Mouse (Mus musculus) CH12.LX (cell line): Measurements from ENCODE around the gene Atp8b4. TPM values are rescaled to one million over a fixed set of nuclear protein-coding genes. Genes with fewer than 3 reads are reported as not detected.

Source experiments
- DNase-seq: peaks from one replicate; pipeline ENCODE4 v3.0.0-alpha.2; 2013; ENCODE audit errors: extremely low read depth
- H3K27ac ChIP-seq: 2 replicates; pipeline ENCODE4 v1.5.1; 2012; ENCODE audit warnings: low read depth, mild to moderate bottlenecking, control low read depth, moderate library complexity; ENCODE audit not compliant: insufficient read depth
- H3K27me3 ChIP-seq: replicated peaks from 2 replicates; pipeline ENCODE3; 2012; ENCODE audit warnings: inconsistent platforms
- H3K36me3 ChIP-seq, 2 experiments: replicated peaks in 1 of 2; 2 replicates each; pipeline versions ENCODE3 to v1.6.1; 2012; ENCODE audit warnings: inconsistent platforms in 1 of 2, low read length in 1 of 2, mild to moderate bottlenecking in 1 of 2, mixed read lengths in 1 of 2, moderate library complexity in 1 of 2; ENCODE audit not compliant: control insufficient read depth in 1 of 2, insufficient read depth in 1 of 2
- H3K4me1 ChIP-seq, 2 experiments: 2 replicates each; pipeline ENCODE4 v1.6.1; 2012; ENCODE audit warnings: inconsistent platforms in 1 of 2, moderate library complexity in 1 of 2; ENCODE audit not compliant: insufficient read depth in 2 of 2, control insufficient read depth in 1 of 2
- H3K4me2 ChIP-seq: 2 replicates; pipeline ENCODE4 v1.6.1; 2012; ENCODE audit warnings: low read depth, mild to moderate bottlenecking, control low read depth; ENCODE audit not compliant: poor library complexity, insufficient read depth, severe bottlenecking
- H3K4me3 ChIP-seq, 3 experiments: fragments of 150-350 bp in 1 of 3; sonication (generic) in 1 of 3; replicated peaks in 1 of 3; 2 replicates each; pipeline versions ENCODE3 to v1.5.1; 2011 to 2012; ENCODE audit warnings: low read depth in 2 of 3, low read length in 2 of 3, mild to moderate bottlenecking in 2 of 3, moderate library complexity in 2 of 3, control low read depth in 1 of 3, improper control_type of control experiment in 1 of 3, inconsistent platforms in 1 of 3, mixed read lengths in 1 of 3; ENCODE audit not compliant: poor library complexity in 1 of 3
- H3K79me2 ChIP-seq: replicated peaks from 2 replicates; pipeline ENCODE4 v1.6.1; 2012; ENCODE audit warnings: mild to moderate bottlenecking, moderate library complexity; ENCODE audit not compliant: control insufficient read depth, poor library complexity, insufficient read depth, severe bottlenecking; ENCODE audit errors: extremely low read depth
- H3K9ac ChIP-seq: 2 replicates; pipeline ENCODE4 v1.6.1; 2012; ENCODE audit warnings: low read depth, mild to moderate bottlenecking, control low read depth, moderate library complexity; ENCODE audit not compliant: insufficient read depth
- H3K9me3 ChIP-seq: replicated peaks from 2 replicates; pipeline ENCODE3; 2012; ENCODE audit warnings: low read length, inconsistent platforms, mixed read lengths
- CHD1 ChIP-seq: IDR thresholded peaks from 2 replicates; pipeline ENCODE4 v1.6.1; 2012; ENCODE audit warnings: low read depth, low read length, improper control_type of control experiment, inconsistent platforms
- CHD2 ChIP-seq: IDR thresholded peaks from 2 replicates; pipeline ENCODE4 v1.6.1; 2011; ENCODE audit warnings: low read length, improper control_type of control experiment
- EP300 ChIP-seq: IDR thresholded peaks from 2 replicates; pipeline ENCODE4 v1.6.1; 2011; ENCODE audit warnings: low read length, improper control_type of control experiment
- ETS1 ChIP-seq: conservative IDR thresholded peaks from 2 replicates; pipeline ENCODE4 v1.6.1; 2012; ENCODE audit warnings: low read depth, mild to moderate bottlenecking, inconsistent platforms, low read length, improper control_type of control experiment, moderate library complexity
- GABPA ChIP-seq: IDR thresholded peaks from 2 replicates; pipeline ENCODE4 v1.6.1; 2012; ENCODE audit warnings: low read depth, low read length, improper control_type of control experiment, inconsistent platforms; ENCODE audit not compliant: insufficient replicate concordance
- HCFC1 ChIP-seq: IDR thresholded peaks from 2 replicates; pipeline ENCODE4 v1.6.1; 2012; ENCODE audit warnings: low read depth, mild to moderate bottlenecking, inconsistent platforms, low read length, improper control_type of control experiment
- JUN ChIP-seq: IDR thresholded peaks from 2 replicates; pipeline ENCODE4 v1.6.1; 2011; ENCODE audit warnings: low read depth, mild to moderate bottlenecking, low read length, improper control_type of control experiment, moderate library complexity; ENCODE audit not compliant: insufficient read depth
- KAT2A ChIP-seq: IDR thresholded peaks from 2 replicates; pipeline ENCODE4 v1.6.1; 2012; ENCODE audit warnings: low read length, improper control_type of control experiment, inconsistent platforms; ENCODE audit not compliant: insufficient replicate concordance
- MAFK ChIP-seq: IDR thresholded peaks from 2 replicates; pipeline ENCODE4 v1.6.1; 2011; ENCODE audit warnings: low read length, improper control_type of control experiment; ENCODE audit not compliant: insufficient replicate concordance
- MAX ChIP-seq: IDR thresholded peaks from 2 replicates; pipeline ENCODE4 v1.6.1; 2011; ENCODE audit warnings: low read length, improper control_type of control experiment
- MAZ ChIP-seq: IDR thresholded peaks from 2 replicates; pipeline ENCODE4 v1.6.1; 2012; ENCODE audit warnings: low read depth, mild to moderate bottlenecking, inconsistent platforms, low read length, improper control_type of control experiment, moderate library complexity
- MEF2A ChIP-seq: IDR thresholded peaks from 2 replicates; pipeline ENCODE4 v1.6.1; 2014; ENCODE audit warnings: low read depth, mild to moderate bottlenecking, inconsistent platforms, low read length, improper control_type of control experiment, borderline replicate concordance
- NELFE ChIP-seq: IDR thresholded peaks from 2 replicates; pipeline ENCODE4 v1.6.1; 2011; ENCODE audit warnings: low read depth, low read length, improper control_type of control experiment
- RAD21 ChIP-seq: IDR thresholded peaks from 2 replicates; pipeline ENCODE4 v1.6.1; 2011; ENCODE audit warnings: low read depth, mild to moderate bottlenecking, low read length, improper control_type of control experiment, moderate library complexity
- RCOR1 ChIP-seq: conservative IDR thresholded peaks from 2 replicates; pipeline ENCODE4 v1.6.1; 2012; ENCODE audit warnings: low read depth, mild to moderate bottlenecking, inconsistent platforms, low read length, improper control_type of control experiment
- SIN3A ChIP-seq: IDR thresholded peaks from 2 replicates; pipeline ENCODE4 v1.6.1; 2012; ENCODE audit warnings: low read length, improper control_type of control experiment, inconsistent platforms
- TBP ChIP-seq: conservative IDR thresholded peaks from 2 replicates; pipeline ENCODE4 v1.6.1; 2011; ENCODE audit warnings: low read depth, low read length, improper control_type of control experiment
- TCF12 ChIP-seq: IDR thresholded peaks from 2 replicates; pipeline ENCODE4 v1.6.1; 2014; ENCODE audit warnings: low read depth, mild to moderate bottlenecking, inconsistent platforms, low read length, improper control_type of control experiment
- UBTF ChIP-seq: IDR thresholded peaks from 2 replicates; pipeline ENCODE4 v1.6.1; 2012; ENCODE audit warnings: low read depth, mild to moderate bottlenecking, inconsistent platforms, low read length, improper control_type of control experiment, moderate library complexity
- ZC3H11A ChIP-seq: IDR thresholded peaks from 2 replicates; pipeline ENCODE4 v1.6.1; 2012; ENCODE audit warnings: low read depth, mild to moderate bottlenecking, inconsistent platforms, low read length, improper control_type of control experiment
- dilution Hi-C: fragments of 300-500 bp; cut with MboI; formaldehyde crosslinking; loops from 2 replicates; pipeline ENCODE4 v1.14.3; 2020; ENCODE audit warnings: low sequenced_read_pairs; ENCODE audit not compliant: extremely low pct_unique_long_range_greater_than_20kb, extremely low pct_ligation_motif_present
- in situ Hi-C: fragments of 300-500 bp; cut with MboI; formaldehyde crosslinking; loops from 3 replicates; pipeline ENCODE4 v1.14.3; 2019; ENCODE audit warnings: low sequenced_read_pairs, low pct_ligation_motif_present, low pct_unique_long_range_greater_than_20kb, mixed read lengths
- polyA plus RNA-seq: library from polyadenylated mRNA; unstranded; fragments of >175 nt; gene quantifications from 2 replicates; pipeline ENCODE4 v1.2.1, GENCODE M21; 2012; ENCODE audit warnings: low read depth; ENCODE audit not compliant: insufficient read length
- total RNA-seq, 2 experiments: library from RNA; depleted of rRNA; stranded (reverse); fragments of 300-350 nt in 1 of 2; fragments of >200 nt in 1 of 2; gene quantifications; 2 replicates each; pipeline ENCODE4 v1.2.3; 2012 to 2014

Atp8b4 gene
- total and polyA plus RNA-seq, 3 experiments, result 0.50 to 1.9 (median 0.79) TPM

GRCm38 (mm10) chr2:126498761-126499452 is 1.6 kb downstream of the Atp8b4 start:
- TF ChIP-seq SIN3A (no peak), MAX (no peak), MAFK (no peak), HCFC1 (no peak), TCF12 (no peak), MEF2A (no peak), NELFE (no peak), TBP (no peak), ETS1 (no peak), RCOR1 (no peak), ZC3H11A (no peak), EP300 (no peak), RAD21 (no peak)
- dilution Hi-C loops (no loop called here), in situ Hi-C loops (no loop called here)
- Histone ChIP-seq H3K4me1 (peaks cover 10 to 31% of the 10 kb centered on the region in 2 experiments), H3K4me3 (peak overlapping the region; percentile 34 to 53 (median 44)), H3K4me2 (peak overlapping the region; percentile 82), H3K9ac (peak overlapping the region; percentile 61; the same call in 1 of the 2 replicates), H3K9me3 (no peaks in the 10 kb centered on the region), H3K27ac (no peak overlapping the region), H3K27me3 (no peaks in the 10 kb centered on the region), H3K36me3 (no peaks in the 10 kb centered on the region), H3K79me2 (no peaks in the 10 kb centered on the region)
- DNase-seq, result no peak

DNA sequence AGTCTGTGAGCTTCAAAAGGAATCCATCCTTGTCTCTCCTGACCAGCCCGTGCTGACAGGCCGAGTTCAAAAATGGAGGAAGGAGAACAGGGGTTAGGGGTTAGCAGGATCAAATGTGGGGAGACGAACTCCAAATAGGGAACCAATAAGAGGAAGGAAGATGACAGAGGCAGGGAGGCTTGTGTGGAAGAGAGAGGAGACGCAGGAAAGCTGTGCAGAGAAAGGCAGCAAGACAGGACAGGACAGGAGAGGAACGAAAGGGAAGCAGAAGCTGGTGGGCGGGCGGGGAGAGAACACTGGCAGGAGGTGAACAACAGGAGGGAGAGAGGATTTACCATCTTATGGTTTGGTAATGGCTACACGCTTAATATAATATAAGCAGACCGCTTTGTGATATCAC is 3.6 kb downstream of the Atp8b4 start:
- no peak overlapping the region for H3K9ac ChIP-seq
- no peaks in the 10 kb centered on the region for H3K79me2 ChIP-seq
- H3K27ac ChIP-seq, result no peak overlapping the region
- dilution Hi-C loops (no loop called here), in situ Hi-C loops (no loop called here)
- H3K4me3 ChIP-seq, result no peak overlapping the region
- no peaks in the 10 kb centered on the region for H3K27me3 ChIP-seq
- no peaks in the 10 kb centered on the region for H3K9me3 ChIP-seq
- no peak for DNase-seq
- H3K36me3 ChIP-seq, result no peaks in the 10 kb centered on the region
- H3K4me2 ChIP-seq, result no peak overlapping the region
- TF ChIP-seq CHD1 (no peak), HCFC1 (no peak), SIN3A (no peak), JUN (no peak), KAT2A (no peak), UBTF (no peak), GABPA (no peak), EP300 (no peak), MAZ (no peak), CHD2 (no peak), MEF2A (no peak)
- H3K4me1 ChIP-seq, result peaks cover 10 to 37% of the 10 kb centered on the region in 2 experiments
